Mouse (Mus musculus) liver, adult 2 months (tissue): ENCODE measurements at regions not wholly inside any gene's neighbourhood (a gene's known extent, or its start where the extent isn't known, plus 50 kb on each side); places are given as distances from the start of the nearest gene placed in this dataset.

ENCODE experiments used
- DNase-seq: peaks from one replicate; pipeline ENCODE4 v3.0.0-alpha.2; 2011; ENCODE audit warnings: low read depth, low spot score; ENCODE audit errors: extremely low read depth
- H3K27ac ChIP-seq: fragments of 200-500 bp; replicated peaks from 2 replicates; pipeline ENCODE4 v1.5.1; 2012; ENCODE audit warnings: low read depth, mild to moderate bottlenecking, control low read depth, inconsistent platforms, low read length; ENCODE audit not compliant: insufficient read depth
- H3K27me3 ChIP-seq: fragments of 200-500 bp; 2 replicates; pipeline ENCODE4 v1.6.1; 2012; ENCODE audit warnings: mild to moderate bottlenecking, moderate library complexity, low read length, inconsistent platforms; ENCODE audit not compliant: control insufficient read depth, insufficient read depth
- H3K36me3 ChIP-seq: fragments of 200-500 bp; 2 replicates; pipeline ENCODE4 v1.6.1; 2012; ENCODE audit warnings: low read length, inconsistent platforms; ENCODE audit not compliant: control insufficient read depth, insufficient read depth
- H3K4me1 ChIP-seq: fragments of 200-500 bp; 2 replicates; pipeline ENCODE4 v1.6.1; 2011; ENCODE audit warnings: low read length; ENCODE audit not compliant: control insufficient read depth, insufficient read depth
- H3K4me3 ChIP-seq: fragments of 200-500 bp; 2 replicates; pipeline ENCODE4 v1.5.1; 2011; ENCODE audit warnings: low read depth, mild to moderate bottlenecking, control low read depth, low read length, moderate library complexity; ENCODE audit not compliant: insufficient read depth
- H3K79me2 ChIP-seq: fragments of 200-500 bp; 2 replicates; pipeline ENCODE4 v1.6.1; 2012; ENCODE audit warnings: inconsistent platforms, mild to moderate bottlenecking, low read length, moderate library complexity; ENCODE audit not compliant: control insufficient read depth, insufficient read depth
- H3K9ac ChIP-seq: fragments of 200-500 bp; 2 replicates; pipeline ENCODE4 v1.6.1; 2012; ENCODE audit warnings: low read depth, mild to moderate bottlenecking, control low read depth, inconsistent platforms, low read length
- CTCF ChIP-seq: fragments of 200-500 bp; IDR thresholded peaks from 2 replicates; pipeline ENCODE4 v1.5.1; 2011; ENCODE audit warnings: low read depth, low read length, control low read depth
- POLR2A ChIP-seq: fragments of 200-500 bp; IDR thresholded peaks from 2 replicates; pipeline ENCODE4 v1.6.1; 2011; ENCODE audit warnings: low read length, control low read depth; ENCODE audit not compliant: insufficient read depth; ENCODE audit errors: extremely low read depth
- WGBS: fragments of 180-500 bp; shearing (Covaris S2); methylation state at CpG from one replicate; pipeline ENCODE4 v1.1.7; 2018; 5-methylcytosine and 5-hydroxymethylcytosine counted together

DNA sequence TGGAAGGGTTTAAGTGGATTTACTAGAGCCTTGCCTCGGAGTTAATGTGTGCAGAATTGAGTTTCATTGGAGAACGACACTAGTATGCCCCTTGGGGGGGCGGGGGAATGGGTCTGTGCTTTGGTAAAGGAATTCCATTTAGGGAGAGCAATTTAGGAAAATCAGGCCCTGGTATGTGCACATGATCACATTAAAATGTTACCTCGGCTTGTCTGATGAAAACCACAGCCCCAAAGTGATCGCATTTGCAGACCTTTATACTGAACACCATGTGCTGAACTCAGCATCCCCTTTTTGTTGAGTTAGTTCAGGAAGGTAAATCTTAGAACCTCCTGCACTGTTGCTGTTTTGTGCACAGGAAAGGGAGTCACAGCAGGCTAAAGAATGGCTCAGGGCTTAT lies 219.6 kb upstream of the Marcks start:
- DNase-seq = no peak
- no peaks in the 10 kb centered on the region for H3K79me2 ChIP-seq
- 84% methylated on average over 5 of the region's 5 CpGs for WGBS
- H3K27ac ChIP-seq = no peak overlapping the region
- H3K4me3 ChIP-seq = no peak overlapping the region
- no peak for TF ChIP-seq CTCF
- TF ChIP-seq POLR2A = no peak
- no peaks in the 10 kb centered on the region for H3K36me3 ChIP-seq
- no peak overlapping the region for H3K9ac ChIP-seq
- H3K27me3 ChIP-seq = no peaks in the 10 kb centered on the region
- H3K4me1 ChIP-seq = no peaks in the 10 kb centered on the region

DNA sequence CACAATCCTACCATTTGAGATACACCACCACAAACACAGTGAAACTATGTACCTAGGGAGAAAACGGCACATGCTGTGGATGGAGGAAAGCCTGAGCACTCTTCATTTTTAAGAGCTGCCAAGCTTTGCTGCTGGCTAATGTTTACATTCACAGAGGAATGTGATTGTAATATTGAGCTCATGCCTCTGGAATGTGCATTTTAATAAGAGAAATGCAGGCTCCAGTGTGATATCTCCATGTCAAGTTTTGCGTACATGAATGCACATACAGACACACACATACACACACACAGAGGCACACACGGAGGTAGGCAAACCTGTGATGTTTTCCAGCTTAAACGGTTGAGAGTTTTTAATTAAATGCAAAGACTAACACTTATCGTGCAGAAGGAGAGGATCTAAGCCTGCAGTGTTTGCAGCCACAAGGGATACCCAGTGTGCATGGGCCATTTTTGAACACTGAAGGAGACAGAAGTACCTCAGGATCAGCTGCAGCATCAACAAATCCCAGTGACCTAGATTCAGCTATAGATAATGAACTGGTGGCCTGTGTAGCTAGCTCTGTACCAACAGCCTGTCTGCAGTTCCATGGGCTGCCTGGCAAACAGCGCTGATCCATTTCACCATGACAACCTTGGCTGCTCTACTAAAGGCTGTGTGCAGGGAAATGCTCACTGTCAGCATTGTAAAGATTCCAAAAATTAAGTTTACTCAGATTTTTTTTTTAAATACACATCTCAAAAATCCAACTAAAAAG lies 218.8 kb upstream of the Marcks start:
- Histone ChIP-seq H3K9ac (no peak overlapping the region), H3K36me3 (no peaks in the 10 kb centered on the region), H3K4me1 (no peaks in the 10 kb centered on the region), H3K4me3 (no peak overlapping the region), H3K27ac (no peak overlapping the region), H3K79me2 (no peaks in the 10 kb centered on the region), H3K27me3 (no peaks in the 10 kb centered on the region)
- no peak for TF ChIP-seq CTCF
- TF ChIP-seq POLR2A = no peak
- DNase-seq = no peak
- 67% methylated on average over 6 of the region's 6 CpGs for WGBS

DNA sequence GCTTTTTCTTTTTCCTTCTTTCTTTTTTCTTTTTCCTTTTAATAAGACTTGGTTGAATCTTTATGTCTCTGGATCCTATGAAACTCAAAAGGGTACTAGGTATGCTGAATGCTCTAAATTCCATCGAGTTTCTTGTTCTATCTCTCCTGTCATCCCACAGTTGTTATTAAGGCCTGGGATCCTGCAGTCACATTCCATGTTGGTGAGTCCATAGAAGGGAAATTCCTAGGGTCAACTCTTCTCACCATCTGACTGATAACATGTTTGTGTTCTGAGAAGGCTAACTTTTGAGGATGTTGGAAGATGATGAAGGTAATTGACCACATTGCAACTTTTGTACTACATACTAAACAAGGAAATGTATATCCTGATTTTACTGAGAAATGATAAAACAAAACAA lies 210.5 kb upstream of the Marcks start:
- H3K27ac ChIP-seq = no peak overlapping the region
- no peak overlapping the region for H3K4me3 ChIP-seq
- DNase-seq = no peak
- no peaks in the 10 kb centered on the region for H3K4me1 ChIP-seq
- TF ChIP-seq POLR2A (no peak), CTCF (no peak)
- H3K79me2 ChIP-seq = no peaks in the 10 kb centered on the region
- H3K9ac ChIP-seq = no peak overlapping the region
- WGBS = 78% methylated on average over 1 of the region's 1 CpGs
- no peaks in the 10 kb centered on the region for H3K36me3 ChIP-seq
- no peaks in the 10 kb centered on the region for H3K27me3 ChIP-seq

DNA sequence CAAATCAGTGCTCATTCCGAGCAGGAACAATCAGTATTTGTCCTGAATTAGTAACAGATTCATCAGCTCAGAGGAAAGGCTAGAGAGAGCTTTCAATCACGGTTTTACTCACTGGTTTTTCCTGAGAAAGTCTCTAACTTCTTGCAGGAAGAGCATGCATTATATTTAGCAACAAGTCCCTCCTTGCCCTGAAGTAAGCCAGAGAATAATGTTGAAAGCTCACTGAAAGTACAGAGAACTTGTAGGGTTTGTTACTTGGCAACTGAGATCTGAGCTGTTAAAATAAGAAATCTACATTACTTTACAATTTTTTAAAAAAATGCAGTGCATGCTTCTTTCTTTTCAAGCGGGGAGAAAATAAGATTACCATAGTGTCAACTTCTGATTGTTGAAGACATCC lies 209.7 kb upstream of the Marcks start:
- no peak overlapping the region for H3K9ac ChIP-seq
- H3K36me3 ChIP-seq = no peaks in the 10 kb centered on the region
- no peaks in the 10 kb centered on the region for H3K27me3 ChIP-seq
- H3K79me2 ChIP-seq = no peaks in the 10 kb centered on the region
- TF ChIP-seq POLR2A = no peak
- no peak for DNase-seq
- 76% methylated on average over 3 of the region's 3 CpGs for WGBS
- H3K4me1 ChIP-seq = no peaks in the 10 kb centered on the region
- no peak overlapping the region for H3K4me3 ChIP-seq
- H3K27ac ChIP-seq = no peak overlapping the region

DNA sequence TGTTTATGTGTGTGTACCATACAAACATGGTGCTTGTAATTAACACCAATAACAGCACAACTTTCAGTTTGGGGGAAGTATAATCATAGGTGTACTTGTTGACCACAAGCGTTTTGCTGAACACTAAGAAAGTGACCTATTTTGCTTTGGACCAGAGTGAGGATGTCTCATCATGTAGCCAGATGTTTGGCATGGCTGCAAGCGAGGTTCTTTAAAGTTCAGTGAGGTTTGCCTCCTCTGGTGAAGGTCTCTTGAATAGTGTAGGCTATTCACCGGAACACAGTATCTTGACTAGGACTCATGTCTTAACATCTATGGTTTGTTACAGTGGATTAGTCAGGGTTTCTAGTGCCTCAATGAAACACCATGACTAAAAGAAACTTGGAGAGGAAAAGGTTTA lies 208.9 kb upstream of the Marcks start:
- H3K4me3 ChIP-seq = no peak overlapping the region
- WGBS = 96% methylated on average over 3 of the region's 3 CpGs
- H3K27ac ChIP-seq = no peak overlapping the region
- H3K36me3 ChIP-seq = no peaks in the 10 kb centered on the region
- H3K9ac ChIP-seq = no peak overlapping the region
- no peaks in the 10 kb centered on the region for H3K79me2 ChIP-seq
- H3K4me1 ChIP-seq = no peaks in the 10 kb centered on the region
- DNase-seq = no peak
- no peak for TF ChIP-seq CTCF
- TF ChIP-seq POLR2A = no peak
- no peaks in the 10 kb centered on the region for H3K27me3 ChIP-seq

DNA sequence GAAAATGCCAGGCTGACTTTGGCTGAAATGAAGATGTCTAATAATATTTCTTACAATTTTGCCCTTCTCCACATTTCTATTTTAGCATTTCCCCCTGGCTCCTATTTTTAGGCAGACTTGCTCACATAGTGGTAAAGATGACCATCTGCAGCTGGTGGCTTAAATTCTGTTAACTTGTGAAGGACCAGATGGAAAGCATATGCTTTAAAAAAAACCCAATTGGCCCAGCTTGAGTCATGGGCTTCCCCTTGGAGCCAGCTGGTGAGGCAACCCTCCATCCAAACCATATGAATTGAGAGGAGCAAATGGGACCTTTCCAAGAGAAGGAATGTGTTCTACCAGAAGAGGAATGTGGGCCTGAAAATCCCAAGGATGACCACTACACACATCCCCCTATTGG lies 204.0 kb upstream of the Marcks start:
- H3K4me1 ChIP-seq = no peaks in the 10 kb centered on the region
- H3K27ac ChIP-seq = no peak overlapping the region
- H3K9ac ChIP-seq = no peak overlapping the region
- no peak for TF ChIP-seq POLR2A
- no peak for TF ChIP-seq CTCF
- H3K79me2 ChIP-seq = no peaks in the 10 kb centered on the region
- H3K36me3 ChIP-seq = no peaks in the 10 kb centered on the region
- no peak for DNase-seq
- no peak overlapping the region for H3K4me3 ChIP-seq
- no peaks in the 10 kb centered on the region for H3K27me3 ChIP-seq
